Mouse (Mus musculus): ENCODE results near the gene Maz.
A peak's percentile ranks its signal among the peaks of the same experiment; 100 is the strongest.

Maz gene

DNA sequence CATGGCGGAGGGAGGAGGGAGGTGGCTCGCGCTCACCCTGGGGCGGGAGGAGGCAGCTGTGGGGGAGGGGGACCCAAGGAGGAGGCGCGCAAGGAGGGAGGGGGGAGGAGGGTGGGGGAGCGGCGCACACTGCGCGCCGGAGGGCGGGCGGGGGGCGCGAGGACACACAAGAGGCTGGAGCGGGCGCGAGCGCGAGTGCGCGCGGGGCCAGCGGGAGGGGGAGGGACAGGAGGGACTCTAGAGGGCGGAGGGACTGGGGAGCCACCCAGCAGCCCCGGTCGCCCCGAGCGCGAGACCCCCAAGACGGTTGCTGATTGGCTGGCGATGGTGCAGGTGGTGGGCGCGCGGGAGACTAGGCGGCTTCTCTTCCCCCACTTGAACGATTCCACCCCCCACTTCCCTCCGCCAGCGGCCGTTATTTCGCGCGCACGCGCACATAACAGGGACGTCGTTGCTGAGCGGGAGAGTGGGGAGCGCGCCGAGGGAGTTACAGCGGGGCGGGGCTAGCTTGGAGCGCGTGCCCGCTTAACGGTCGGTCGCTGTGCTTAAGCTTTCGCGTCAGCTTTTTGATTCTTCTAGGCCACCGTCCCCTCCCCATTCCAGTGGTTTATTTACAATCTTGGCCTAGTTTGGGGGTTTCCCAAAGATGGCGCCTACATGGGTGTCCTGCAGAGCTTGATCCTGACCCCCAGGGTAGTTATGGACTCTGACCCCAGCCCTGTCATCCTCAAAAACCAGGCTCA is at the start of gene Maz:
Gene Maz, minus strand, starts transcription at position 54 of the 743 bp plus-strand sequence.
- peak; percentile 99 for DNase-seq (ENCODE audit: low read depth, low spot score)

GRCm38 (mm10) chr7:127076188-127076587 is 49.4 kb upstream of the Maz start:
- no peak for DNase-seq (ENCODE audit: low read depth, low spot score)

GRCm38 (mm10) chr7:127073221-127073620 is 46.4 kb upstream of the Maz start:
- DNase-seq (ENCODE audit: low read depth, low spot score): no peak

DNA sequence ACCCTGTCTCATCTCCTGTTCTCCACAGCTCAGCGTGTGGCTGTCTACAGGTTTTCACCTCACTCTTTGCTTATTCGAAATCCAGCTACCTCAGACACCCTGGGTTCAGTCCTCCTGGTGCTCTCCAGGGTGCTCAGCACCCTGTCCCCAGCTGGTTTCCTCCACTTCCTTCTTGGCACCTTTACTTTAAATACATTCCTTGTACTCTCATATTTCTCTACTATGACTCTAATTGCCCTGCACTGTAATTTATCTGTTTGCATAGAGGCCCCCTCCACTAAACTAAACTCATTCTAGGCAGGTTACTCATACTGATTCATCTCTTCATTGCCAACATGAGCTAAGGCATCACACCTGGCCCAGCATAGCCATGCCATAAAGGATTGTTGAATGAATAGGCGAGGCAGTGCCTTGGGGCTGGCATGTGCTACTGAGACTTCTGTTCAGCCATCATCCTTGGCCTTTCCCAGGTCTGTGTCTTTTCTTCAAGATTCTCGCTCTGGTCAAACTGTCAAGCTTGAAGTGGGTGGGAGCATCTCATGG is 44.1 kb upstream of the Maz start:
- no peak for DNase-seq (ENCODE audit: low read depth, low spot score)

GRCm38 (mm10) chr7:127066317-127066716 is 39.5 kb upstream of the Maz start:
- no peak for DNase-seq (ENCODE audit: low read depth, low spot score)

GRCm38 (mm10) chr7:127065538-127065937 is 38.7 kb upstream of the Maz start:
- no peak for DNase-seq (ENCODE audit: low read depth, low spot score)

DNA sequence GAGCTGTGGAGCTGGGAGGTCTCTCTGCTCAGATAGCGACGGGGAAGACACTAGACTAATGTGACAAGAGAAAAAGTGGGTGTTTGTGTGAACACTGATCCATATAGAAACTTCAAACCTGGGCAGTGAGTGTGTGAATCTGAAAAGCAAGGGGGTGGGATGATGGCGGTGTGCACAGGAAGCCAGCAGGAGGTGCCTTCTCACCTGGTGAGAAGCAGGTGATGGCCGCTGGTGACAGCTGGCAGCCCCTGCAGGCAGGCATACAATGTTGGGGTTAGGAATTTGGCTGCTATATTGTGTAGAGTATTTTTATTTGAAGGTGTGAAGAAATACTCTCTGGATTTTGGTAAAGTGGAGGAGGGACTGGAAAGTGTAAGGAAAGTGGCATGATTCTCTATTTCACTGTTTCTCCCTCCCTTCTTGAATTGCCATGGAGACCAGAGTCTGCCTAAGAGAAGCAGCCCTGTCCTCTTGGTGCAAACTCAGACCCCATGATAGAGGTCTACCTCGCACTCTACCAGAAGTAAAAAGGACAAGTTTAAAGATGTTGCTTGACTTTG is 28.3 kb upstream of the Maz start:
- DNase-seq (ENCODE audit: low read depth, low spot score): no peak

DNA sequence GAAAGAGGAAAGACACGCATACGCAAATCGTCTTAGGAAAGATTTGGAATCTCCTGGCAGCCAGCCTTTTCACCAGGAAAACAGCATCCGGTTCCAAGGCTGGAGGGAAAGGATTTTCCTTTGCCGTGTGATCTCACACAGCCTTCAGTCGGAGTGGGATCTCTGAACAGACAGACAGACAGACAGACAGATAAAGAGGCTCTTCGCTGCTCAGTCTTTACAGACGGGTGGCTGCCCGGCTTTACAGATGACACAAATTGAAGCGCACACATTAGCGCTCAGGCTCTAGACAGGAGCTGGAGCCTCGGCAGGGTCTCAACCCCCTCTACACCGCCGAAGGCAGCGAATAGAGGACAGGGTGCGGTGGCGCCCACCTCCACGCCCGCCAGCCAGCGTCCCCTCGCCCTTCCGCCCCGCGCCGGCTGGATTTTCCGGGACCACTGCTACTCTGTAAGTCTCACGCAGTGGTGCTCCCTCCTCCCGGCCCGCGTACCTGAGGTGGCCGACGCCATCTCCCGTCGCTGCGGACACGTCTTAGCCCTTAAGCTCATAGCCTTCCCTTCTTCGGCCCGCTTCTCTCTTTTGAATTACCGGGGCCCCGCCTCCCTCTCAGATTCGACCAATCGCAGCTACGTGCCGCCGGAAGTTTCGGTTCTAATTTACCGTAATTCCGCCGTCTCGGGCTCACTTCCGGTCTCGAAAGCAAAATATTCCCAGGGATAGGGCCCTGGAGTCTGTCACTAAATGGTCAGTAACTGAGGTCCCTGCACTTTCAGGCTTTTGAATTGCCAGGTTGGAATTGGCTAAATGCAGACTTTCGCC is 15.2 kb upstream of the Maz start, which contains the start of gene Kif22:
Gene Kif22, minus strand, starts transcription at position 621 of the 822 bp plus-strand sequence.
- peak; percentile 90 for DNase-seq (ENCODE audit: low read depth, low spot score)

GRCm38 (mm10) chr7:127031244-127031643 is 4.4 kb upstream of the Maz start:
- DNase-seq (ENCODE audit: low read depth, low spot score): no peak

- DNase-seq (ENCODE audit: low read depth, low spot score): no peak
Observed at GRCm38 (mm10) chr7:127030172-127030571, 3.3 kb upstream of the Maz start.

DNA sequence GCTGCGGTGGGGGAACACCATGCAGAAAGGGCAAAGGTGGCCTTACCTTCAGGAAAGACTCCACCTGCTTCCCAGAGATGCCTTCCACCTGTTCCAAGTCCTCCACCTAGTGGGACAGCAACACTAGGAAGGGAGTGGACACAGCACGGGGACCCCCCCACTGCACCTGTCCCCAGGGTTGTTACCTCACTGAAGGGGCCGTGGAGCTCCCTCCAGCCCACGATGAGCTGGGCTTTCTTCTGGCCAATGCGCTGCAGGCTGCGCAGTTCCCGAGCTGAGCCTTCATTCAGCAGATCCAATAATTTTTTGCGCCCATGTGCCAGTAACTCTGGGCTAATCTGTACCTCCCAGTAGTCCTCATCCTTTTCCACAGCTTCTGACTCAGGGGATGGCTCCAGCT is 1.0 kb upstream of the Maz start:
- no peak for DNase-seq (ENCODE audit: low read depth, low spot score)

DNA sequence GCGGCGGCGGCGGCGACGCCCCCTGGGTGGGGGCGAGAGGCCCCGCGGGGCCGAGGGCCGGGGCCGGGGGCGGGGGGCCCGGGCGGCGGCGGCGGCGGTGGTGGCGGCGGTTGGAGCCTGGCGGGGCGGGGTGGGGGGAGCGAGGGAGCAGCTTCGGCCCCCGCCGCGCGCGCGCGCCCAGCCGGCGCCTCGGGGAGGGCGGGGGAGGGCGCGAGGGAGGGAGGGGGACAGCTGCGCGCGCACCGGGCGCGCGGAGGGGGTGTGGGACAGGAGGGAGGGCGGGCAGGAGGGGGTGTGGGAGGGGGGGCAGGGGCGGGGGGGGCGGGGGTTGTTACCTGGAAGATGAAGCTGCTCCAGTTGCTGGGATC is 237 bp downstream of the Maz start:
- DNase-seq (ENCODE audit: low read depth, low spot score): no peak

- DNase-seq (ENCODE audit: low read depth, low spot score): peak; percentile 76
Observed at GRCm38 (mm10) chr7:127026161-127026600, 656 bp downstream of the Maz start.

DNA sequence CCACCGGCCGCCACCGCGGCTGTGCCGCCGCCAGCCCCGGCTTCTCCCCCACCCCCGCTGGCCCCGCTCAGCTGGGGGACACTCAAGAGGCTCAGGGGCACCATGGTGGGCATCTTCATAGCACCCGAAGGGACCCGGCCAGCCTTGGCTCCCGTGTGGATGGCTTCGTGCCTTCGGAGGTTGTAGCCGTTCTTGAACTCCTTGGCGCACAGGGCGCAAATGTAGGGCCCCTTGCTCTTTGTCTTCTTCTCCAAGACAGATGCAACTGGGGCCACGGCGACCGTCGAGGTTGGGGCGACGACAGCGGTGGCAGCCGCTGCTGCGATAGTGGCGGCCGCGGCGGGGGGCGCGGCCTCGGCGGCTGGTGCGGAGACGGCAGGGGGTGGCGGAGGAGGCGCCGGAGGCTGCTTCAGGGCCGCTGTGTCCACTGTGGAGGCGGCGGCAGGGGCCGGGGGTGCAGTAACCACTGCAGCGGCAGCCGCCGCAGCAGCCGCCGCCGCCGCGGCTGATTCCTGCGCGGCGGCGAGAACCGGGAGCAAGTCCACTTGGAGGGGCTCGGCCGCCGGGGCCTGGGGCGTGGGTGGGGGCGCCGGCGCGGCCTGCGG is 1.2 kb downstream of the Maz start:
- DNase-seq (ENCODE audit: low read depth, low spot score): no peak

GRCm38 (mm10) chr7:127024755-127025555 is 1.9 kb downstream of the Maz start:
- peak; percentile 78 for DNase-seq (ENCODE audit: low read depth, low spot score)

DNA sequence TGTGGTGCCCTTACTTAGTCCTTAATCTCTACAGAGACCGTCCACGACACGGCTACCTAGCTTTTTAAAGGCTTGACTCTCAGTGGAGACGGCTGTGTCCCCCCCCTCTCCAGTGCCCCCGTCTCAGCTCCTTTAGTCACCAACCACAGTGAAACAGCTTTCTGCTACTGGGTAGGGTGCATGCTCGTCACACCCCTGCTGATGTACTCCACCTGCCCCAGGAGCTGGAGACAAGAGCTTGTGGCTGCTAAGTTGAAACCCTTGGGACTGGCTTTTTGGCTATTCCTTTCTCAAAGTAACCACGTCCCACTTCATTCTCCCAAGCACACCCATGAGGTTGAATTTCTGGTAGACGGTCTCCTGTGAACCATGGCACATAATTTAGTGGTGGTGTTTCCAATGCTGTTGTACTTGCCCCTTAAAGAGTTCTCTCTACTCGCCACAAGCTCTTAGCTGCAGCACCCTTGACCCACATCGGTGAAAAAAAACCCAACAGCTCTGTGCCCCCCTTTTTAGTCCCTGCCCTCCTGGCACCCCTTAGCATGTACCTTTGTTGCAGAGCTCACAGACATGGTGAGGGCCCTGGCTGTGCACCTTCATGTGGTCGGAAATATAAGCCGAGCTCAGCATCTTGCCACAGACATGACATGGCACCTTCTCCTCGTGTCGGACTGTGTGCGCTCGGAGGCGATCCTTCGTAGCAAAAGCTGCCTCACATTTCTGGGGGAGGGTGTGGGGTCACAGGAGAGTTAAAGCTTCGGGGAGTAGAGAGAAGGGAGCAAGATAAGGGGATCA is 2.7 kb downstream of the Maz start:
- no peak for DNase-seq (ENCODE audit: low read depth, low spot score)

DNA sequence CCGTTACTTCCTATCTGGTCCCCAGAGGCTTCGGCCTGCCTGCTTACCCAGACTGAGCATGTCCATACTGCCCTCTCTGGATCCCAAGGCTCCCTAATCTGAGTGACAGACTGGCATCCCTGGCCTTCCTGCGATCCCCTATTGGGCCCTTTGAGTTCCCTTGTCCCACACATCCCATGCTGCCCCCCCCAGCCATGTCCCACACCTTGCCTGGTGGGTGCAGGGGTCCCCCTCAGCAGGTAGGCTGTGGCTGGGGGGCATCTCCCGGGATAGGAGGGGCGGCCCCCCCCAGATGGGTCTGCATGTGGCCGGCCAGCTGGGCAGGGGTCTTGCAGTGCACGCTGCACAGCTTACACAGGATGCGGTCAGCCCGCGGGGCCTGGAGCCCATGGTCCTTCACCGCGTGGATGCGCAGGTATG is 3.6 kb downstream of the Maz start:
- no peak for DNase-seq (ENCODE audit: low read depth, low spot score)

DNA sequence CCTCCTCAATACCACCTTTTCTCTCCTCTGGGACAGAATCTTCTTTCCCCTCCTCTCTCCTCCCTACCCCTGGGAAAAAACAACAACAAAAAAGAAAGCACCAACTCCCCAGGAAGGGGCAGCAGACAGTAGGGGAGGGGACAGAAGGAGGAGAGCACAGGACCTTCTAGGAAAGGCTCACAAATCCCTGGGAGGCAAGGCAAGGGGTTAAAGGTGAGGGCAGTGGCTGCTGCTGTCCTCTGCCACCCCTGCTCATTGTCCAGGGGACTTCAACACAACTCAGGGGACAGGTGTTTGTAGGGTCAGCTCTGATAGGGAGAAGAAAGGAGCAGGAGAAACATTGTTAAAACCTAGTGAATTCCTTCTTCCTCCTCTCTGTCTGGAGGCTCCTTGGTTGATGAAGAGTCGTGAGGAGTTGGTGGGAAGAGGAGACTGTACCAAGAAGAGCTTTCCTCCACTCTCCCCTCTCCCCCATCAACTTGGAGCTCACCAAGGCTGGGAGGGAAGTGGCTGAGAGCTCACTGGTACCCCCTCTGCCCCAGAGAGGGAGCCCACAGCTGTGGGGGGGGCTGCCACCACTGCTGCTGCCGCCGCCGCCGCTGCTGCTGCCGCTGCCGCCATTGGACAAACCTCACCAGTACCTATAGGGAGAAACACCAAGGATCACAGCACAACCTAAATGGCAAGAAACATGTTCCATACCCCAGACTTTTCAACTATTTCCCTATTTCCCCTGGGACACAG is 4.1 kb downstream of the Maz start:
- DNase-seq (ENCODE audit: low read depth, low spot score): no peak
